Mouse (Mus musculus) embryonic facial prominence, embryonic 14.5 days (tissue): Measurements from ENCODE around the gene Dis3l. TPM values are rescaled to one million over a fixed set of nuclear protein-coding genes. Genes with fewer than 3 reads are reported as not detected.
A peak's percentile ranks its signal among the peaks of the same experiment; 100 is the strongest.
"Not testable (repeated sequence)": the region's sequence is repeated elsewhere in the genome, so short reads cannot be mapped to it uniquely, and the experiment has no call there.

Source experiments
- ATAC-seq: fragments of 200-750 bp; cut with Nextera tagmentation; 2 replicates; pipeline ENCODE4 v1.8.0; 2017; ENCODE audit warnings: low read depth, moderate number of reproducible peaks, moderate TSS enrichment
- DNase-seq: peaks from one replicate; pipeline ENCODE4 v3.0.0-alpha.2; 2015; ENCODE audit warnings: low spot score
- H3K27ac ChIP-seq: fragments of 300-500 bp; sonication (generic); replicated peaks from 2 replicates; pipeline ENCODE4 v1.5.1; 2014; ENCODE audit warnings: low read depth, mild to moderate bottlenecking, low read length, moderate library complexity
- H3K27me3 ChIP-seq: fragments of 300-500 bp; sonication (generic); replicated peaks from 2 replicates; pipeline ENCODE4 v1.6.1; 2014; ENCODE audit warnings: low read length; ENCODE audit not compliant: control insufficient read depth, insufficient read depth
- H3K36me3 ChIP-seq: fragments of 300-500 bp; sonication (generic); 2 replicates; pipeline ENCODE4 v1.6.1; 2014; ENCODE audit warnings: low read length, mixed read lengths; ENCODE audit not compliant: control insufficient read depth, insufficient read depth
- H3K4me1 ChIP-seq: fragments of 300-500 bp; sonication (generic); 2 replicates; pipeline ENCODE4 v1.6.1; 2014; ENCODE audit warnings: antibody characterized with exemption, low read length; ENCODE audit not compliant: control insufficient read depth, insufficient read depth
- H3K4me2 ChIP-seq: fragments of 300-500 bp; sonication (generic); 2 replicates; pipeline ENCODE4 v1.6.1; 2014; ENCODE audit warnings: low read depth, mild to moderate bottlenecking, low read length, moderate library complexity, mixed read lengths
- H3K4me3 ChIP-seq: fragments of 300-500 bp; sonication (generic); 2 replicates; pipeline ENCODE4 v1.5.1; 2014; ENCODE audit warnings: low read depth, mild to moderate bottlenecking, low read length
- H3K9ac ChIP-seq: fragments of 300-500 bp; sonication (generic); 2 replicates; pipeline ENCODE4 v1.6.1; 2014; ENCODE audit warnings: low read depth, mild to moderate bottlenecking, low read length, moderate library complexity, mixed read lengths
- H3K9me3 ChIP-seq: fragments of 300-500 bp; sonication (generic); 2 replicates; pipeline ENCODE4 v1.6.1; 2016; ENCODE audit warnings: low read length; ENCODE audit not compliant: control insufficient read depth
- WGBS: fragments of 180-500 bp; shearing (Covaris S2); extraction: QIAGEN DNeasy Blood & Tissue Kit; methylation state at CpG from one replicate; pipeline ENCODE4 v1.1.7; 2014; 5-methylcytosine and 5-hydroxymethylcytosine counted together
- polyA plus RNA-seq: library from polyadenylated mRNA; unstranded; fragments of >200 nt; fragmentation: Nextera tagmentation; extraction: Ambion mirVana; gene quantifications from 2 replicates; pipeline ENCODE4 v1.2.1, GENCODE M21; 2014

Dis3l gene
- polyA plus RNA-seq, 1 experiment from 2014 or later, result 19.6 TPM

DNA sequence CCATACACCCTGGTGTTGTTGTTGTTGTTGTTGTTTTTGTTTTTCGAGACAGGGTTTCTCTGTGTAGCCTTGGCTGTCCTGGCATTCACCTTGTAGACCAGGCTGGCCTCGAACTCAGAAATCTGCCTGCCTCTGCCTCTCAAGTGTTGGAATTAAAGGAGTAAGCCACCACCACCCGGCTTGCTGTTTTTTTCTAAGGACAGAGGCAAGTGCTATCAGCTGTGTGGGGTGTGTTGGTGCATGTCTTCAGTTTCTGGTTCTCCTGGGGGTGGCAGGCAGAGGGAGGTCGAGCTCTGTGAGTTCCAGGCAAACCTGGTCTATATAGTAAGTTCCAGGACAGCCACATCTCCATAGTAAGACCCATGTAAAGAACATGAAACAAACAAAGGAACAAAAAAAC is 66.8 kb downstream of the Dis3l start:
- DNase-seq, result no peak
- Histone ChIP-seq H3K9me3 (no peaks in the 10 kb centered on the region), H3K4me1 (no peaks in the 10 kb centered on the region), H3K27me3 (no peaks in the 10 kb centered on the region), H3K9ac (no peak overlapping the region), H3K4me2 (no peak overlapping the region), H3K36me3 (no peaks in the 10 kb centered on the region), H3K4me3 (no peak overlapping the region), H3K27ac (no peak overlapping the region)
- WGBS, result 56% methylated on average over 4 of the region's 4 CpGs
- ATAC-seq, result no peak

DNA sequence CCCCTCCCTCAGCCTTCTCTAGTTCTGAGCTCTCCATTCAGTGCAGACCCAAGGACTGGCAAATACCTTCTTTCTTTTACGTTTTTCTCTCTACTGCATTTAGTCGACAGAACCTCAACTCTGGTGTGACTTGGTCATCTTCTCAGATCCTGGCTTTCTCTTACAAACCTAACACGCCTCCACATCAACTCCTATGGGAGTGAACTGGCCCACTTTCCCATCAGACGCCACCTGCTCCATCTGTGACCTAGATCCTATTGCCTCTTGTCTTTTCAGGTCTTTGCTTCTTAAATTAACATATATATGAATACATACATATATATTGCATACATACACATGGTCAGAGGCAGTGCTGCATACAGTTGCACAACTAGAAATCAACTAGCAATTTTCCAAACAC is 67.3 kb downstream of the Dis3l start:
- no peak overlapping the region for H3K9ac ChIP-seq
- no peak for ATAC-seq
- DNase-seq, result no peak
- H3K4me3 ChIP-seq, result no peak overlapping the region
- H3K27me3 ChIP-seq, result no peaks in the 10 kb centered on the region
- no peaks in the 10 kb centered on the region for H3K36me3 ChIP-seq
- H3K4me1 ChIP-seq, result no peaks in the 10 kb centered on the region
- H3K27ac ChIP-seq, result no peak overlapping the region
- no peak overlapping the region for H3K4me2 ChIP-seq
- H3K9me3 ChIP-seq, result no peaks in the 10 kb centered on the region
- 61% methylated on average over 4 of the region's 4 CpGs for WGBS

- H3K9ac ChIP-seq, result no peak overlapping the region
- no peaks in the 10 kb centered on the region for H3K4me1 ChIP-seq
- DNase-seq (peak; percentile 13), ATAC-seq (no peak)
- 35% methylated on average over 7 of the region's 7 CpGs for WGBS
- no peak overlapping the region for H3K4me2 ChIP-seq
- H3K27me3 ChIP-seq, result no peaks in the 10 kb centered on the region
- no peak overlapping the region for H3K27ac ChIP-seq
- no peak overlapping the region for H3K4me3 ChIP-seq
- H3K36me3 ChIP-seq, result no peaks in the 10 kb centered on the region
- H3K9me3 ChIP-seq, result no peaks in the 10 kb centered on the region
These were observed 68.5 kb downstream of the Dis3l start for GRCm38 (mm10) chr9:64272611-64273010.

- Histone ChIP-seq H3K27me3 (no peaks in the 10 kb centered on the region), H3K4me1 (no peaks in the 10 kb centered on the region), H3K27ac (no peak overlapping the region), H3K9ac (no peak overlapping the region), H3K4me3 (no peak overlapping the region), H3K4me2 (no peak overlapping the region), H3K9me3 (no peaks in the 10 kb centered on the region), H3K36me3 (no peaks in the 10 kb centered on the region)
- WGBS, result 58% methylated on average over 3 of the region's 3 CpGs
- ATAC-seq (no peak), DNase-seq (no peak)
These were observed 69.8 kb downstream of the Dis3l start for GRCm38 (mm10) chr9:64271249-64271648.

DNA sequence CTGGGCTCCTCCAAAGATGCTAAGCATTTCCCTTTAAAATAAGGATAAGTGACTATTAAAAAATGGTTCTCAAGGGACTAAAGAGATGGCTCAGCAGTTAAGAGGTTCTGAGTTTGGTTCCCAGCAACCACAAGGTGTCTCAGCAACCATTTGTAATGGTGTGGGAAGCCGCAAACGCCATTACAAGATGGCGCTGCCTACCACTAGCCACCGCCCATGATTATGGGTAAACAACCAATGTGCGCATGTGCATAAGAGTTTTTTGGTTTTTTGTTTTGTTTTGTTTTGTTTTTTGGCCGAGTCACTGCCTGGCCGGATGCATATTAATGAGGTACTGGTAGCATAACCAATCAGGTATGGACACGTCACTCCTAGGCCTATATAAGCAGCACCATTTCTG is 72.3 kb downstream of the Dis3l start:
- ATAC-seq, H3K4me2 ChIP-seq, H3K9ac ChIP-seq, H3K4me1 ChIP-seq, H3K9me3 ChIP-seq, DNase-seq, H3K36me3 ChIP-seq, H3K27me3 ChIP-seq, H3K4me3 ChIP-seq, H3K27ac ChIP-seq: not testable (repeated sequence)
- 95% methylated on average over 8 of the region's 8 CpGs for WGBS

DNA sequence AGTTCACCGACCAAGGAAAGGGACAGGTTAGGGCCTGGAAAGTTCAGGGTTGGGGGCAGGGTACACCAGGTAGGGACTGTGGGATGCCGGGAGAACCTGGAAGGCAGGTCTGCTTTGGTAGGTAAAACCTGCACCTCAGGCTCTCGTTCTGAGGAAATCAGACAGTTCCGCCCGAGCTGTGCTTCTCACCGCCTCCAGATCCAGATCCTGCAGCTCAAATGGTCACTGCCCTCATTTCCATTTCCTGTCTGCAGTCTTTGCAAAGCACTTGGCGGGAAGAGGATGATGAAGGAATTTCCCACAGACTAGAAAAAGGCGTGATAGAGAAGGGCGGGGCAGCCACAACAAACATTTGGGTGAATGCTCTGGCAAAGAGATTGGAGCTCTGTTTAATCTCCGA is 72.9 kb downstream of the Dis3l start:
- Histone ChIP-seq H3K27me3 (no peaks in the 10 kb centered on the region), H3K27ac (no peak overlapping the region), H3K4me1 (no peaks in the 10 kb centered on the region), H3K9ac (no peak overlapping the region), H3K4me2 (no peak overlapping the region), H3K36me3 (no peaks in the 10 kb centered on the region), H3K4me3 (no peak overlapping the region), H3K9me3 (no peaks in the 10 kb centered on the region)
- no peak for ATAC-seq
- 77% methylated on average over 10 of the region's 10 CpGs for WGBS
- no peak for DNase-seq

DNA sequence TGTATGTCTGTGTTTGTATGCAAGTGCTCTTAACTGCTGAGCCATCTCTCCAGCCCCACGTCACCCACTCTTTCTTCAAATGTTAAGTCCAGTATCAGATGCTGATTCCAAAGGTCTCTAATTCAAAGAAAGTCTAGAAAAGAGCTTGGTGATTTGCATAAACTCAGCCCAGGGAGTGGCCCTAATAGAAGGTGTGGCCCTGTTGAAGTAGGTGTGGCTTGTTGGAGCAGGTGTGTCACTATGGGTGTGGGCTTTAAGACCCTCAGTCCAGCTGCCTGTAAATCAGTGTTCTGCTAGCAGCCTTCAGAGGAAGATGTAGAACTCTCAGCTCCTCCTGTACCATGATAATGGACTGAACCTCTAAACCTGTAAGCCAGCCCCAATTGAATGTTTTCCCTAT is 73.9 kb downstream of the Dis3l start:
- no peak overlapping the region for H3K4me3 ChIP-seq
- no peaks in the 10 kb centered on the region for H3K4me1 ChIP-seq
- no peak overlapping the region for H3K9ac ChIP-seq
- DNase-seq, result no peak
- H3K9me3 ChIP-seq, result no peaks in the 10 kb centered on the region
- no peaks in the 10 kb centered on the region for H3K36me3 ChIP-seq
- no peak for ATAC-seq
- no peaks in the 10 kb centered on the region for H3K27me3 ChIP-seq
- 86% methylated on average over 1 of the region's 1 CpGs for WGBS
- H3K4me2 ChIP-seq, result no peak overlapping the region
- H3K27ac ChIP-seq, result no peak overlapping the region

GRCm38 (mm10) chr9:64264813-64265212 is 76.3 kb downstream of the Dis3l start:
- H3K4me2 ChIP-seq, result no peak overlapping the region

GRCm38 (mm10) chr9:64261023-64261422 is 80.1 kb downstream of the Dis3l start:
- Histone ChIP-seq H3K27ac (no peak overlapping the region), H3K9ac (no peak overlapping the region), H3K27me3 (no peaks in the 10 kb centered on the region), H3K9me3 (no peaks in the 10 kb centered on the region), H3K4me1 (no peaks in the 10 kb centered on the region), H3K4me3 (no peak overlapping the region), H3K36me3 (no peaks in the 10 kb centered on the region), H3K4me2 (no peak overlapping the region)
- ATAC-seq (no peak), DNase-seq (no peak)
- 89% methylated on average over 4 of the region's 4 CpGs for whole genome bisulfite sequencing

More at GRCm38 (mm10) chr9:64264813-64265212, 76.3 kb downstream of the Dis3l start:
- Histone ChIP-seq H3K36me3 (no peaks in the 10 kb centered on the region), H3K27me3 (no peaks in the 10 kb centered on the region), H3K27ac (no peak overlapping the region), H3K9me3 (no peaks in the 10 kb centered on the region), H3K9ac (no peak overlapping the region), H3K4me3 (no peak overlapping the region), H3K4me1 (no peaks in the 10 kb centered on the region)
- ATAC-seq (no peak), DNase-seq (no peak)
- WGBS, result 39% methylated on average over 1 of the region's 1 CpGs
